Mouse (Mus musculus): Measurements from ENCODE around the gene Obp2a. TPM values are rescaled to one million over a fixed set of nuclear protein-coding genes. Genes with fewer than 3 reads are reported as not detected.
"Not testable (repeated sequence)": the region's sequence is repeated elsewhere in the genome, so short reads cannot be mapped to it uniquely, and the experiment has no call there.

The Obp2a gene
- total RNA-seq (2017) = not detected in 2 replicates

DNA sequence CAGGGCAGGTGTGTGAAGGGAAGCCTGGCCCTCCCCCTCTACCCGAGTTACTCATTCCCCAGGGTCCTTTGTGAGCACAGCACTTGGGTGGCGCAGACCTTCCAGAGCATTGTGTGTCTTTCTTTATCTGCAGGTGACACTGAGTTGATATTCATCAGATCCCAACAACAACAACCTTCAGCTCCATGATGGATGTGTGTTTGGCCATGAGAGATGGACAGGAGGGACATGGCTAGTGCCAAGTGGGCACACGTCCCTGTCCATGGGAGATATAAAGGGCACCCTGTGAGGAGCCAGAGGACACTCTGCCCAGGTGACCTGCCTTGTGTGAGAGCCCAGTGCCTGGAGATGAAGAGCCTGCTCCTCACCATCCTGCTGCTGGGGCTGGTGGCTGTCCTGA, at the start of gene Obp2a:
Gene Obp2a, plus strand, starts transcription at position 301 of the 400 bp plus-strand sequence.
- not testable (repeated sequence) for ATAC-seq (ENCODE audit: extremely low read depth, insufficient number of reproducible peaks, low FRiP score, poor library complexity, severe bottlenecking)

DNA sequence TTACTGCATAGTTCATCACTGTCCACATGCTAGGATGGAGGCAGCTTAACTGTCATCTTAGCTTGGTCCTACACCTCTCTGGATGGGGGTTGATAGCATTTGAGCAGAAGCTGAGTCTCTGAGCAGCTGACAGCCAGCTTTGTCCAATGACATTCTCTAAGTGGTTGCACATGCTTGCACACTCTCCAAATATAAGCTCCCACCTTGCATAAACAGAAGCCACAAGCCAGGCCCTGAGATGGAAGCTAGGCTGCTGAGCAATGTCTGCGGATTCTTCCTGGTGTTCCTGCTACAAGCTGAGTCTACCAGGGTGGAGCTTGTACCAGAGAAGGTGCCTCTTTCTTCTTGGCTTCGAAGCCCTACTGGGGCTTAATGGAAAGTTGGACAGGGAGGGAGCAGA, 46.9 kb upstream of the Obp2a start, which contains the start of gene Lcn8:
Gene Lcn8, plus strand, starts transcription at position 219 of the 400 bp plus-strand sequence.
- ATAC-seq (ENCODE audit: extremely low read depth, insufficient number of reproducible peaks, low FRiP score, poor library complexity, severe bottlenecking) = no peak

DNA sequence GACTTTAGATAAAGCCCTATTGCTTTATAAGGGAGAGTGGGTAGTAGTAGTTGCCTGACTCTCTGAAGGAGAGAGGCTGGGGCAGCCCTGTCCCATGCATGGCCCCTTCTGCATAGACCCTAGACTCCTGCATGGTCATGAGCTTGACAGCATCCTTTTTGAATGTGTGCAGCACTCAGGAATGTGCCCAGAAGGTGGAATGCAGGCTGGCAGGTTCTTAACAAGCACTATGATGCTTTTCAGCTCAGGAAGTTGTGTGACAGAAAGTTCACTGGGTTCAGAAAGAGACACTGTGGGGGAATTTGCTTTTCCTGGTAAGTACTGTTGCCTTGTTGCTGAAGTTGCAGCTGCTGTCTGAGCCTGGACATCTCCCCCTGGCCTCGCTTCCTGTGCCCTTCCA, 45.3 kb upstream of the Obp2a start:
- ATAC-seq (ENCODE audit: extremely low read depth, insufficient number of reproducible peaks, low FRiP score, poor library complexity, severe bottlenecking) = no peak

DNA sequence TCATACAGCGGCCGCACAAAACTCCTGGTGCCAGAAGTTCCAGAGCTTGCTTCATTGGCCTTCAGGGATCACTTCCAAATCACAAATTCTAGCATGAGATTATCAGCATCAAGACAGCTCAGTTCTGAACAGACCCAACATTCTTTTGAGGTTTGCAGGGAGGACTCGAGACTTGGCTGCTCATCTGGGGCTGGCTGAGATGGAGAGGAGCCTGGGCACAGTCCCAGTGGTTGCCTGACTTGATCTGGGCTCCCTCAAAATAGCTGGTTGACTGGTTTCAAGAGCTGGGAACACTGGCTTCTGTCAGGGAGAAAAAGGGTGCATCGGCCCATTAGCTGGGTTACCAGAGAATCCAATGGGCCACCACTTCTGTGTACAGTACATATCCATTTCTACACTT, 43.2 kb upstream of the Obp2a start:
- ATAC-seq (ENCODE audit: extremely low read depth, insufficient number of reproducible peaks, low FRiP score, poor library complexity, severe bottlenecking) = no peak

DNA sequence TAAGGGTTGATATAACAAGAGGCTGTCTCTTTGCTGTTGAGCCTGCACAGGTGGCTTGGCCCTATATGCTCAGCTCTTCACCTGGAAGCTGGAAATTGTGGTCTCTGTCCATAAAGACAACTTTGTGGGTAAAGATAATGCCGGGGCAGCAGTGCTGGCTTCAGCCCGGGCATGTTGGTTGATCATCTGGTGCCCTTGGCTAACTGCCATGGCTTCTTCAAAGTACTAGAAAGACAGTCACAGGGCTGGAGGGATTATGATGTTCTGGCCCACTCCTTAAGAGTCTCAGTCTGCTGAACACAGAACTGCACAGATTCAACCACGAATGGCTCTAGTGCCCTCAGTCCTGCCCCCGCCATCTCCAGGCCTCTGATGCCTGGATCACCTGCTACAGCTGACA, 42.6 kb upstream of the Obp2a start:
- no peak for ATAC-seq (ENCODE audit: extremely low read depth, insufficient number of reproducible peaks, low FRiP score, poor library complexity, severe bottlenecking)

DNA sequence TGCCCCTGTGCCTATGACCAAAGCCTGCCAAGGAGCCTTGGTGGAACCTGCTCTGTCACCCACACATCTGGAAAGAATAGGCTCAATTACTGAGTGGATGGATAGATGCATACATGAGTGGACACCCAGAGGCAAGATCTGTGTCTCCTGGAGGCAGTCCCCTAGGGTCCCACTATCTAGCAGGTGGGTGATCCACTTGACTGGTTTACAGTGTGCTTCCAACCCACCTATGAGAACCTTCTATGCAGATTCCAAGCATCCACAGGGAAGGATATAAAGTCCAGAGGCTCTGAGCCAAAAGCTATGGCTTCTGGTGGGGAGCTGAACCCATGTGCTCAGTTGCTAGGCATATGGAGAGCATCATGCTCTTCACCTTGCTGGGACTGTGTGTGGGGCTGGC, 42.2 kb upstream of the Obp2a start, which contains the start of gene Lcn5:
Gene Lcn5, plus strand, starts transcription at position 301 of the 400 bp plus-strand sequence.
- no peak for ATAC-seq (ENCODE audit: extremely low read depth, insufficient number of reproducible peaks, low FRiP score, poor library complexity, severe bottlenecking)

DNA sequence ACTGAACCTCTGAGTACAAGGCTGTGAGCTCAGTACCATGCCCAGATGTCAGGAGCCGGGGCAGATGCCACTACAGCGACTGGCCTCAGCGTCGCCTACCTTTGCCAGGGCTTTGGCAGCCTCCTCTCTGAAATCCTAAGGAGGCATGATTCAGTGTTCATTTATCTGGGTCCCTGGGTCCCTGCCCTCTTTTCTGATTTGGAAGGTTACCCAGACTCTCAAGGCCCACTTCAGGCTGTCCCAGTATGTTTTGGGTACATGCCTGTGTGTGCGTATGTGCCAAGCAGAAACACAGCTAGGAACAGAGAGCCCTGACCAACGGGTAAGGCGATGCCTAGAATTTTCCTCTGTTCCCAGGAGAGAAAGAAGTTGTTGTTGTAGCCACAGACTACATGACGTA, 39.6 kb upstream of the Obp2a start:
- ATAC-seq (ENCODE audit: extremely low read depth, insufficient number of reproducible peaks, low FRiP score, poor library complexity, severe bottlenecking) = no peak

DNA sequence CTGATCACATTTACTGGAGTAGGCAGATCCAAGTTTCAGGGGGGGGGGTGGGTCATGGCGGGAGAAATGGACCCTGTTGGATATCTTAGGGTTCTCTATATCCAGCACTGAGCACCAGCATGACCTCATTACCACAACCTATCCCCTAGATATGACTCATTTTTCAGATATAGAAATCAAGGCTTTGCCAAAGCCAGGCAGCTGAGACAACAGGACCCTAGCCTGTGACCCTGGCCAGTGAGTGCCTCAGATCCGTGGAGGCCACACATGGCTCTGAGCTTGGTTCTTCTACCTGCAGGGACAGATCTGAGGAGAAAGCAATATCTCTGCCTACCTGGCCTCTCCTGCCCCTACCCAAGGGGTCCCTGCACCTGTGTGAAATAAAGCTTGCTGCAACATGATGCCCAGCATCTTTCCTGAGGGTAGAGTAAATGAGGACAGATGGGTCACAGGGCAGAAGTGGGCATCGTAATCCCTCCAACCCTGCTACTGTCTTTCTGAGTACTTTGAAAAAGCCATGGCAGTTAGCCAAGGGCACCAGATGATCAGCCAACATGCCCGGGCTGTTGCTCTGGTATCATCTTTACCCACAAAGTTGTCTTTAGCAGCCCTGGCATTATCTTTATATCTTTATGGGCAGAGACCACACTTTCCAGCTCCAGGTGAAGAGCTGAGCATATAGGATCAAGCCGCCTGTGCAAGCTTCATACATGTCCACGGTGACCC, 38.4 kb upstream of the Obp2a start:
- no peak for ATAC-seq (ENCODE audit: extremely low read depth, insufficient number of reproducible peaks, low FRiP score, poor library complexity, severe bottlenecking)

DNA sequence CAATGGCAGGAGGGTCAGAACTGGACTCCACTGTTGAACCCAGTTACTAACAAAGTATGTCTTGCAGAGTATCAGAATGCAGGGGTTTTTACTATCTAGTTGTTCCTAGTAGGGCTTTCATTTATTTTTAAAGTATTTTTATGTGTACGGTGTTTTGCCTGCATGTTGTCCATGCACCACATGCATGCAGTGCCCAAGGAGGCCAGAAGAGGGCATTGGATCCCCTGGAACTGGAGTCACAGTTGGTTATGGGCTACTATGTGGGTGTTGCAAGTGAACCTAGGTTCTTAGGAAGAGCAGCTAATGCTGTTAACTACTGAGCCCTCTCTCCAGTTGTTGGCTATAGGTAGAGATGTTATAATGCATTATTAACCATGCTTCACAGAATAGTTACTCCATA, 36.3 kb upstream of the Obp2a start:
- no peak for ATAC-seq (ENCODE audit: extremely low read depth, insufficient number of reproducible peaks, low FRiP score, poor library complexity, severe bottlenecking)

DNA sequence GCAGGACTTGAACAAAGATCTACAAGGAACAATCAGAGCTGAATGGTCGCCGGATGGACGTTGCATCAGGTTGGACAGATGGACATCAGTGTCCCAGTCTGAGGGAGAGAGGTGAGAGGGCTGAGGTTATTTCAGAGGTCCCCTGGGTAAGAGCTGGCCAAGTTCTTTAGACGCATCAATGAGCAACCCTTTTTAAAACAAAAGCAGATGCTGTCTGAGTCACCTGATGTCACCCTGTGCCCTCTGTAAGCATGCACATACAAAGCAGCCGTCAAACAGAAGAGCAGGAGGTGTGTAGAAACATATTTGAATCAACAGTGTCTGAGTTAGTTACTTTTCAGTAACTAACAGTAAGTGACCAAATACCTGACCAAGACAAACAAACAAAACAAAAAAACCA, 35.7 kb upstream of the Obp2a start:
- ATAC-seq (ENCODE audit: extremely low read depth, insufficient number of reproducible peaks, low FRiP score, poor library complexity, severe bottlenecking) = no peak

DNA sequence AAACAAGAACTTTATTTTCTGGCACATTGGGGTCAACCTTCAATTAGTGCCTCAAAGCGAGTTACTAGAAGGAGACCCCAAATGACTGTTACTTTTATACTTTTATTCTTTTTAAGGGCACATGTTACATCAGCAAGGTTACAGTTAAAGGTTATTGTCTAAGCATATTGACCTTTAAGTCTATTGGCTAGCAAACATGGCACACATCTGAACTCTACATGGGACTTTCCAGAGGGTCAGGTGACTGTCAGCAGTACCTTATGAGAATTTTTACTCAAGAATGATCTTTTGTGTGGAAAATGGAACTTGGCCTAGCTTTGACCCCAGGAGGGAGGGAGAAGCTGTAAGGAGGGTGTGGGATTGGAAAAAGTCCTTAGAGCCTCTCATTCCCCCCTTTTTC, 33.3 kb upstream of the Obp2a start:
- ATAC-seq (ENCODE audit: extremely low read depth, insufficient number of reproducible peaks, low FRiP score, poor library complexity, severe bottlenecking) = no peak

DNA sequence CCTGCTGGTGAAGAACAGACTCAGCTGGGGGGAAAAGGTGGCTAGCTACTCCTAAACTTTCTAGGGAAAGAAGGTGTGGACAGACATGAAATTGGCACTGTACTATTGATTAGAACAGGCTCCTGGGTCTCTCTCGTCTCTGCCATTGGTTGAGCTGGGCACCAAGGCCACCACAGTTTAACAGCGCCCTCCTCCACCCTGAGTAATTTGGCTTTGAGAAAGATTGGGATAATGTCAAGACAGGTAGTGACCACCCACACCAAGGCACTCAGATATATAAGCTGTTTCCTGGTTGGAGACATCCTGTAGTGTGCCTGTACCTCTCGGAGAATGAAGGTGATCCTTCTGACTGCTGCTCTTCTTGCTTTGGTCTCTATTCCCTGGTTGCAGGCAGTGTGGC, 23.4 kb upstream of the Obp2a start, which contains the start of gene Lcn6:
Gene Lcn6, plus strand, starts transcription at position 301 of the 400 bp plus-strand sequence.
- no peak for ATAC-seq (ENCODE audit: extremely low read depth, insufficient number of reproducible peaks, low FRiP score, poor library complexity, severe bottlenecking)

DNA sequence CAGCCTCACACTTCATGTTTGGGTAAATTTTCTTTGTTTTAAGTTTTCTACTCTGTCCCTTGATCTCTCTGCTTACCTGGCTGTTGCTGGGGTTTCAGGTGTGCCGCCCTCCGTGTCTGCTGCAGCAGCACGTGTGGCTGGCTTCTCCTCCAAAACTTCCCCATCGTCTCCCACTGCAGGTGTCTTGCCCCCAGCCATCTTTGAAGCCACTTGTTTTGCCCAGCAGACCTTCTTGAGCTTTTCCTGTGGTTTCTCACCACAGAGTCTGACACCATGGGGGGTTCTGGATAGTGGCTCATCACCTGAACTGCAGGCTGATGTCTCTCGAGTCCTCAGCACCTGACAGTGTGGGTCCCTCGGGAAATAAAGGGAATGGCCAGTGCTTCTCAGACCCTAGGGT, 20.3 kb upstream of the Obp2a start:
- ATAC-seq (ENCODE audit: extremely low read depth, insufficient number of reproducible peaks, low FRiP score, poor library complexity, severe bottlenecking) = no peak

DNA sequence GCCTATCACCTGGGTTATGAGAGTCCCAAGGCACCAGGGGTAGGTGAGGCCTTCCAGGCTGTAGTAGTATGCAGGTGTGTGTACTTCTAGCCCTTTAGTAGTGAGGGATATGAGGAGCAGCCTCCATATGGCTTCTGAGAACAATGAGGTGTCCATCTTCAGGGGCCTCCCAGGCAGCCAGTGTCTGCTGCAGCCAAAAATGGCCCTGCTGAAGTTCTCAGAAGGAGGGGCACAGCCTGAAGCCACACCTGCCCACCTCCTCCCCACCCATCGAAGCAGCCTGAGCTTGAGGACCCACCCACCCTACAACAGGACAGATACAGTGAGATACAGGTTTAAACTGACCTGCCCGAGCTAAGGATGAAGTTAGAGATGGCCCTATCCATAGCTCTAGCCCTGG, 17.4 kb upstream of the Obp2a start, which contains the start of gene Lcn10:
Gene Lcn10, plus strand, starts transcription at position 301 of the 400 bp plus-strand sequence.
- no peak for ATAC-seq (ENCODE audit: extremely low read depth, insufficient number of reproducible peaks, low FRiP score, poor library complexity, severe bottlenecking)

DNA sequence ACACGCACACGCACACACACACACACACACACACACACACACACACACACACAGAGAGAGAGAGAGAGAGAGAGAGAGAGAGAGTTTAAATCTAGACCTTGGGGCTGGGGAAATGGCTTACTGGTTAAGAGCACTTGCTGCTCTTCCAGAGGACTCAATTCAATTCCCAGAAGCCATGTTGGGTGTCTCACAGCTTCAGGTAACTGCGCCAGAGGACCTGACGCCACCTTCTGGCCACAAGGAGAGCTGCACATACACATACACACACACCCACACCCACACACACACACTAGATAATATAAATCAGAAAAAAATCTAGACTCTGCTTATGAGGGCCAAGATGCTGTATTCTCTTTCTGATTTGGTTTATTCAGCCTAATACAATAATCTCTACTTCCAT, 12.9 kb upstream of the Obp2a start:
- ATAC-seq (ENCODE audit: extremely low read depth, insufficient number of reproducible peaks, low FRiP score, poor library complexity, severe bottlenecking) = no peak

DNA sequence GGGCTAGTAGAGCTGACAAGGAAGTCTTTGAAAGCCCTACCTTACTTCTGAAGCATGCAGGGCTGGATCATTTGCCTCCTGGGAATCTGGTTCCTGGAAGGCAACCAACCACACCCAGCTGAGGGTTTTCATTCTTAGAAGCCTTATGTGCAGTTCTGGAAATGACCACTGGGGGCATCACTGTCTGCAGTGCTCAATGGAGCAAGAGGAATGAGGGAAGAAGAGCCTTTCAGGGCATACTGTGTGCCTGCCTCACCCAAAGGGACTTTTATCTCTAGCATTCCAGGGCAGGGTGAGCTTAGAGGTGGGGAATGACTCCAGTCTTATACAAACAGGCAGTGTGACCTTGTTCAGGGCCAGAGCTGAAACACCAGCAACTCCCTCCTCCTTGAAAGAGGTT, 5.2 kb upstream of the Obp2a start:
- ATAC-seq (ENCODE audit: extremely low read depth, insufficient number of reproducible peaks, low FRiP score, poor library complexity, severe bottlenecking) = peak; percentile 47; the same call in 1 of the 2 replicates

DNA sequence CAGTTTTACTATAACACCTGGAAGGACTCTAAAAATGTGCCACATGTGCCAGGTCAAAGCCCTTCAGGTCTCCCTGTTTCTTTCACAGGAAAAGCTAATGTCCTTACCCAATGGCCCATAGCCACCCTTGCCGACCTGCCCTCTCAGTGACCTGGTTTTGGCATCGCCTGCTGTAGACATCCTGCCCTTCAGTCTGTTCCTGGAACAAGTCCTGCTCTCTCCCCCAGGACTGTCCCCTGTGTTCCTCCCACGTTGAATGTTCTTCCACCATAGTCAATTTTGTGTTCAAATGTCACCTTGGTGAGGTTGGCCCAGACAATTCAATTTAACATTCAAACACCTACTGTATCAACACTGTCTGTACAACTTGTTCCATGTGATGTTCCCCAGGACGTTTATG, 2.9 kb upstream of the Obp2a start:
- no peak for ATAC-seq (ENCODE audit: extremely low read depth, insufficient number of reproducible peaks, low FRiP score, poor library complexity, severe bottlenecking)

DNA sequence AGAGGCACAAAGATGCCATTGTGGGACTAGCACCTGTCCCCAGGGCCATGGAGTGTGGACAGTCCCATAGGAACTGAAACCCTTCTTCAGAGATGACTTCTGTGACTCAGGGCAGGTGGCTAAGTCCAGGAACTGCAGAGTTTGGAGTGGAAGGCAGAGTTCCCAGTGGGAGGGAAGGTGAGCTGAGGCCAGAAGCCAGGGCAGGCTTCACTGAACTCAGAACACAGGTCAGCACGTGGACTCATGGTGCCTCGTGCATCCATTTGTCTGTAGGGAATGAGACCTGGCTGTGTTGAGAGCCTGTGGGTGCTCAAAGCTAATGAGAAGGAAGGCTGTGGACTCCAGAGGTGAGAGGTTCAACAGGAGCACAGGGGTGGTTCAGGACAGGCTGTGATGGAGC, 1.1 kb upstream of the Obp2a start:
- ATAC-seq (ENCODE audit: extremely low read depth, insufficient number of reproducible peaks, low FRiP score, poor library complexity, severe bottlenecking) = no peak

DNA sequence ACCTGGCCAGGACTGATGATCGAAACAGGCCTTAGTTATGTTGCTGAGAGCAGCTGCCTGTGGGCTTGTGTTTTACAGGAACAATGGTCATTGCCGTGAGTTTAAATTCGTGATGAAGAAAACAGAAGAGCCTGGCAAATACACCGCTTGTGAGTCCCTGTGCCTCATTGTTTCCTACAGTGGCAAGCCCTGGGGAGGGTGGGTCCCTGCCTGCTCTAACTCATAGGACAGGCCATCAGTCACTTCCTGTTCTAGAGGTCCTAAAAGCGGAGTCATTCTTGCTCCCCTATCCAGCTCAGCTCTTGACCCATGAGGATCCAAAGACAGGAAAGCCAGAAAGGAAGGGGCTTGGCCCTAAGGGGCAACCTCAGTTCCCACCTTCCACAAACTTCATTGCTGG, 1.2 kb downstream of the Obp2a start:
- no peak for ATAC-seq (ENCODE audit: extremely low read depth, insufficient number of reproducible peaks, low FRiP score, poor library complexity, severe bottlenecking)

DNA sequence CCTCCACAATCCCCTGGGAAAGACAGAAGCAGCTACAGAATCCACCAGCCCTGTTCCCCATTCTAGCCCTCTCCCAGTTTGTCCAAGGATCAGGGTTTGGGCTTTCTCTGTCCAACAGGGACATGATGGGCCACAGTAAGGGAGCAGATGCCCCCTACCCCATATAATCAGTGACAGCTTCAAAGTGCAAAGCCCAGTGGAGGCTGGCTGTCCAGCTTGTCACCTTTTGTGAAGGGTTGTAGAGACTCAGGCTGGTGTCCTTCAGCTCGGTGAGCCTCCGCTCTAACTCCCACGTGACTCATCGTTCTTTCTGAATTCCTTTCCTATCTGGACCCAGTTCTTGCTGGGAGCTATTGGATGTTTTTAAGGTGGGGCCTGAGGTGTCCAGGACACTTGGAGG, 3.9 kb downstream of the Obp2a start:
- ATAC-seq (ENCODE audit: extremely low read depth, insufficient number of reproducible peaks, low FRiP score, poor library complexity, severe bottlenecking) = no peak
